Mouse (Mus musculus): ENCODE measurements around the gene Acox2. TPM values are rescaled to one million over a fixed set of nuclear protein-coding genes. Genes with fewer than 3 reads are reported as not detected.
"Not testable (repeated sequence)": the region's sequence is repeated elsewhere in the genome, so short reads cannot be mapped to it uniquely, and the experiment has no call there.

The Acox2 gene
- 0.14 TPM in 1 of 2 replicates, not detected in the other for polyA plus RNA-seq (2016; fragmentation: Nextera tagmentation; extraction: Ambion mirVana)

GRCm38 (mm10) chr14:8259166-8259565 lies at the start of gene Acox2:
Gene Acox2, minus strand, starts transcription at chr14:8259353.
- DNase-seq (ENCODE audit: low spot score): no peak
- Histone ChIP-seq H3K4me3 (no peak within 1 kb of the TSS), H3K27ac (peak within 1 kb of the TSS; percentile 62; the same call in 1 of the 2 replicates), H3K36me3 (no peaks in the 10 kb centered on the region), H3K27me3 (ENCODE audit: insufficient read depth, poor library complexity, severe bottlenecking) (peaks cover 4% of the 10 kb centered on the region; the same call in 1 of the 2 replicates), H3K4me1 (replicated peaks) (peaks cover 8% of the 10 kb centered on the region; the same call in 1 of the 2 replicates), H3K9me3 (no peaks in the 10 kb centered on the region)
- WGBS: 81% methylated on average over 3 of the region's 3 CpGs

- no peaks in the 10 kb centered on the region for H3K36me3 ChIP-seq
- H3K27ac ChIP-seq: no peak overlapping the region
- 59% methylated on average over 3 of the region's 3 CpGs for WGBS
- H3K4me1 ChIP-seq (replicated peaks): peaks cover 19% of the 10 kb centered on the region
- DNase-seq (ENCODE audit: low spot score): no peak
- no peaks in the 10 kb centered on the region for H3K9me3 ChIP-seq
- peaks cover 57% of the 10 kb centered on the region for H3K27me3 ChIP-seq (ENCODE audit: insufficient read depth, poor library complexity, severe bottlenecking)
- no peak overlapping the region for H3K4me3 ChIP-seq
These were observed 49.5 kb upstream of the Acox2 start for GRCm38 (mm10) chr14:8308650-8309049.

GRCm38 (mm10) chr14:8306884-8307283 lies 47.7 kb upstream of the Acox2 start:
- WGBS: 83% methylated on average over 6 of the region's 6 CpGs
- no peak for DNase-seq (ENCODE audit: low spot score)
- H3K27me3 ChIP-seq (ENCODE audit: insufficient read depth, poor library complexity, severe bottlenecking): peaks cover 40% of the 10 kb centered on the region
- H3K27ac ChIP-seq: no peak overlapping the region
- no peaks in the 10 kb centered on the region for H3K36me3 ChIP-seq
- no peak overlapping the region for H3K4me3 ChIP-seq
- H3K9me3 ChIP-seq: no peaks in the 10 kb centered on the region
- H3K4me1 ChIP-seq (replicated peaks): peaks cover 25% of the 10 kb centered on the region

- DNase-seq (ENCODE audit: low spot score): no peak
- Histone ChIP-seq H3K4me3 (no peak overlapping the region), H3K27me3 (ENCODE audit: insufficient read depth, poor library complexity, severe bottlenecking) (peaks cover 21% of the 10 kb centered on the region), H3K4me1 (replicated peaks) (peaks cover 21% of the 10 kb centered on the region), H3K9me3 (no peaks in the 10 kb centered on the region), H3K27ac (no peak overlapping the region; the same call in 1 of the 2 replicates), H3K36me3 (no peaks in the 10 kb centered on the region)
- WGBS: 58% methylated on average over 3 of the region's 3 CpGs
These were observed 45.9 kb upstream of the Acox2 start for GRCm38 (mm10) chr14:8305014-8305413.

GRCm38 (mm10) chr14:8304082-8304481 lies 44.9 kb upstream of the Acox2 start:
- Histone ChIP-seq H3K4me1 (replicated peaks) (peaks cover 13% of the 10 kb centered on the region), H3K9me3 (no peaks in the 10 kb centered on the region), H3K27me3 (ENCODE audit: insufficient read depth, poor library complexity, severe bottlenecking) (peaks cover 18% of the 10 kb centered on the region), H3K27ac (no peak overlapping the region), H3K4me3 (no peak overlapping the region), H3K36me3 (no peaks in the 10 kb centered on the region)
- no peak for DNase-seq (ENCODE audit: low spot score)

GRCm38 (mm10) chr14:8302687-8303086 lies 43.5 kb upstream of the Acox2 start:
- 20% methylated on average over 10 of the region's 10 CpGs for WGBS
- H3K4me3 ChIP-seq: no peak overlapping the region
- H3K9me3 ChIP-seq: no peaks in the 10 kb centered on the region
- peaks cover 13% of the 10 kb centered on the region for H3K4me1 ChIP-seq (replicated peaks)
- H3K36me3 ChIP-seq: no peaks in the 10 kb centered on the region
- no peak for DNase-seq (ENCODE audit: low spot score)
- peaks cover 7% of the 10 kb centered on the region for H3K27me3 ChIP-seq (ENCODE audit: insufficient read depth, poor library complexity, severe bottlenecking)
- no peak overlapping the region for H3K27ac ChIP-seq

GRCm38 (mm10) chr14:8300281-8300680 lies 41.1 kb upstream of the Acox2 start:
- Histone ChIP-seq H3K9me3 (no peaks in the 10 kb centered on the region), H3K4me1 (replicated peaks) (peaks cover 12% of the 10 kb centered on the region), H3K27ac (no peak overlapping the region), H3K27me3 (ENCODE audit: insufficient read depth, poor library complexity, severe bottlenecking) (peaks cover 7% of the 10 kb centered on the region), H3K36me3 (no peaks in the 10 kb centered on the region), H3K4me3 (no peak overlapping the region)
- 27% methylated on average over 8 of the region's 8 CpGs for WGBS
- DNase-seq (ENCODE audit: low spot score): peak; percentile 77

- peaks cover 7% of the 10 kb centered on the region for H3K27me3 ChIP-seq (ENCODE audit: insufficient read depth, poor library complexity, severe bottlenecking)
- H3K4me3 ChIP-seq: no peak overlapping the region
- DNase-seq (ENCODE audit: low spot score): no peak
- WGBS: 89% methylated on average over 5 of the region's 5 CpGs
- H3K36me3 ChIP-seq: no peaks in the 10 kb centered on the region
- no peak overlapping the region for H3K27ac ChIP-seq
- no peaks in the 10 kb centered on the region for H3K9me3 ChIP-seq
- peaks cover 6% of the 10 kb centered on the region for H3K4me1 ChIP-seq (replicated peaks)
These were observed 38.7 kb upstream of the Acox2 start for GRCm38 (mm10) chr14:8297889-8298293.

GRCm38 (mm10) chr14:8294257-8294656 lies 35.1 kb upstream of the Acox2 start:
- Histone ChIP-seq H3K9me3 (peaks cover 13% of the 10 kb centered on the region), H3K36me3 (no peaks in the 10 kb centered on the region), H3K4me3 (no peak overlapping the region), H3K4me1 (replicated peaks) (no peaks in the 10 kb centered on the region), H3K27ac (no peak overlapping the region), H3K27me3 (ENCODE audit: insufficient read depth, poor library complexity, severe bottlenecking) (peaks cover 2% of the 10 kb centered on the region; the same call in 1 of the 2 replicates)
- no peak for DNase-seq (ENCODE audit: low spot score)
- 94% methylated on average over 1 of the region's 1 CpGs for WGBS

GRCm38 (mm10) chr14:8286595-8286994 lies 27.4 kb upstream of the Acox2 start:
- H3K27me3 ChIP-seq (ENCODE audit: insufficient read depth, poor library complexity, severe bottlenecking); H3K4me3 ChIP-seq; H3K36me3 ChIP-seq; H3K9me3 ChIP-seq; H3K4me1 ChIP-seq (replicated peaks); H3K27ac ChIP-seq; DNase-seq (ENCODE audit: low spot score): not testable (repeated sequence)
- WGBS: 82% methylated on average over 5 of the region's 5 CpGs

GRCm38 (mm10) chr14:8283784-8284183 lies 24.6 kb upstream of the Acox2 start:
- Histone ChIP-seq H3K36me3 (no peaks in the 10 kb centered on the region), H3K9me3 (peaks cover 6% of the 10 kb centered on the region; the same call in 1 of the 2 replicates), H3K27ac (no peak overlapping the region), H3K4me1 (replicated peaks) (no peaks in the 10 kb centered on the region), H3K4me3 (no peak overlapping the region), H3K27me3 (ENCODE audit: insufficient read depth, poor library complexity, severe bottlenecking) (no peaks in the 10 kb centered on the region)
- no peak for DNase-seq (ENCODE audit: low spot score)

- H3K9me3 ChIP-seq; DNase-seq (ENCODE audit: low spot score); H3K27ac ChIP-seq; H3K4me1 ChIP-seq (replicated peaks); H3K36me3 ChIP-seq; H3K4me3 ChIP-seq; H3K27me3 ChIP-seq (ENCODE audit: insufficient read depth, poor library complexity, severe bottlenecking): not testable (repeated sequence)
- WGBS: 85% methylated on average over 8 of the region's 8 CpGs
These were observed 12.1 kb upstream of the Acox2 start for GRCm38 (mm10) chr14:8271281-8271680.

GRCm38 (mm10) chr14:8264378-8264777 lies 5.2 kb upstream of the Acox2 start:
- WGBS: 96% methylated on average over 1 of the region's 1 CpGs
- DNase-seq (ENCODE audit: low spot score): no peak
- H3K4me1 ChIP-seq (replicated peaks): no peaks in the 10 kb centered on the region
- no peaks in the 10 kb centered on the region for H3K9me3 ChIP-seq
- H3K36me3 ChIP-seq: no peaks in the 10 kb centered on the region
- H3K4me3 ChIP-seq: no peak overlapping the region
- no peaks in the 10 kb centered on the region for H3K27me3 ChIP-seq (ENCODE audit: insufficient read depth, poor library complexity, severe bottlenecking)
- H3K27ac ChIP-seq: no peak overlapping the region

GRCm38 (mm10) chr14:8262242-8262641 lies 3.1 kb upstream of the Acox2 start:
- peaks cover 4% of the 10 kb centered on the region; the same call in 1 of the 2 replicates for H3K27me3 ChIP-seq (ENCODE audit: insufficient read depth, poor library complexity, severe bottlenecking)
- WGBS: 65% methylated on average over 1 of the region's 1 CpGs
- no peaks in the 10 kb centered on the region for H3K36me3 ChIP-seq
- no peak overlapping the region for H3K4me3 ChIP-seq
- peaks cover 8% of the 10 kb centered on the region; the same call in 1 of the 2 replicates for H3K4me1 ChIP-seq (replicated peaks)
- no peak for DNase-seq (ENCODE audit: low spot score)
- H3K27ac ChIP-seq: no peak overlapping the region
- H3K9me3 ChIP-seq: no peaks in the 10 kb centered on the region

All from hindbrain, embryonic 10.5 days (tissue).